Mouse (Mus musculus): ENCODE data around the gene 4930412O13Rik.

GRCm38 (mm10) chr2:9890251-9890650 lies 9.2 kb downstream of the 4930412O13Rik start:
- TF ChIP-seq HCFC1 (IDR thresholded peaks at IDR 0.05; ENCODE audit: borderline replicate concordance, insufficient read depth, low read length) (no peak), ZC3H11A (IDR thresholded peaks at IDR 0.05; ENCODE audit: borderline replicate concordance, low read depth, low read length) (no peak), MAFK (IDR thresholded peaks at IDR 0.05; ENCODE audit: insufficient read depth, low read depth, low read length) (no peak), CHD2 (IDR thresholded peaks at IDR 0.05; ENCODE audit: low read depth, low read length) (no peak)

Measured in ES-E14 (cell line).